Mouse (Mus musculus) mouse trophoblast stem cell (cell line): ENCODE measurements around the gene Mymx.

ENCODE experiments used
- in situ Hi-C, 2 experiments: fragments of 300-500 bp; cut with MseI, MboI; formaldehyde crosslinking; loops; 2 replicates in 1 of 2; 3 replicates in 1 of 2; pipeline ENCODE4 v1.15.1; 2025

Gene Mymx

DNA sequence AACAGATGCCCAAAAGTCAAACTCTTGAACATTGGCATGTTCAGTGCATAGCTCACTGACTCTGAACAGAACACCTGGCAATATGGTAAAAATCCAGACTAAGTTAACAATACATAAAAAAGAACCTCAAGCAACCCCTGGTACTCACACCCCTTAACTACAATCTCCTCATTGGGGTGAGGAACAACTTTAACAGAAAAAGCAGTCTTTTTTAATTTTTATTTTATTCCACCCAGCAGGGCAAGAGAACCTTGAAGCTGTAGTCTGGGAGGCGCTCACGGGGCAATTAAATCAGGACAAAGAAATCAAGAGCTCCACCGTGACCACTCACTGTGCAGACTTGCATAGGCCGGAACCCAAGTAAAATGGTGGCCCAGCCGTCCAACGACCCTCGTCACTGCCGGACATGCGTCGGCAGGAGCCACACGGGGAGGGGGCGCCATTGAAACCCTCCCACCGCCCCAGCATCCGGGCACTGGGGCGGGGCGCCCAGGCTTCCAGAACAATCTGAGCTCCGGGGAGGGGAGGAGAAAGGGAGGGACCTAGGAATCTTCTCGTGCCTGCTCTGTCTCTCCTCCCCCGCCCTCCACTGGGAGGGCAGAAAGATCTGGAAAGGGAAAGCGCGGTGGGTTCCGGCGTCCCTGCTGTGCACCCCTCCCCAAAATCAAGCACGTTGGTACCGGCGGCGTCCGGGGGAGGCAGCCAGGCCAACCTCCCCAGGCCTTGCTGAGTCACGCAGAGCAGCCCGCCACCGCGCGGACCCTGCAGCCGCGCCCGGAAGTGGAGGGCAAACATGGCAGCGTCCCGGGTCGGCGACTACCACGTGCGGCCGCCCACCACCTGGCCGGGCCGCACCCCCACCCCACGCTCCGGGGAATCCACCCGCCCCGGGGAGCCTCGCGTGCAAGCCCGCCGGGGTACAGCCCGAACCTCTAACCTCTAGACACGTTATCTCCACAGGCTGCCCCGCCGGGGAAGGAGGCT lies 29.5 kb downstream of the Mymx start:
- in situ Hi-C loops = no loop called here

DNA sequence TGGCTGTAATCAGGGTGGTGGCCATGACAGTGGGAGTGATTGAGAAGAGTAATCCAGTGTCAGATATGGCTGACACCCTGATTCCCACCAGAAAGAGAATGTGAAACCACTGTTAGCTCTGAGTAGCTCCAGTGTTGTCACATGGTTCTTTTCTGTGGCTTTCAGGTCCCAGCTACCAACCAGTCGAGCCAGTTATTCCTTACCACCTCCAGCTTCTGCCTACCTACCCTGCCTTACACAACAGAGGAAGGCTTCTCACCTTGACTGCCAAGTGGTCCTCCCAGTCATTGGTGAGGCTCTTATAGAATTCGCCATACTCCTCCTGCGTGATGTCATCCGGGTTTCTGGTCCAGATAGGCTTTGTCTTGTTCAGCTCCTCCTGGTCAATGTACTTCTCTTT lies 31.9 kb downstream of the Mymx start:
- in situ Hi-C loops = no loop called here

DNA sequence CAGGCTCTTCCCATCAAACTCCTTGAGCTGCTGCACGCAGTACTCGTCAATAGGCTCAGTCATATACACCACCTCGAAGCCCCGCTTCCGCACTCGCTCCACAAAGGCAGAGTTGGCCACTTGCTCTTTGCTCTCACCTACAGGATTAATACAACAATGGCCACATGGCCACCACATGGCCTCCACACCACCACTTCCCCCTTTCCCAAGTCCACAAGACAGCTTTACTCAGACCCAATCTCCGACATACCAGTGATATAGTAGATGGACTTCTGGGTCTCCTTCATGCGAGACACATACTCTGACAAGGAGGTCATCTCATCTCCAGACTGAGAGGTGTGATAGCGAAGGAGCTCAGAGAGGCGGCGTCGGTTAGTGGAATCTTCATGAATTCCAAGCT lies 32.9 kb downstream of the Mymx start:
- in situ Hi-C loops = no loop called here

DNA sequence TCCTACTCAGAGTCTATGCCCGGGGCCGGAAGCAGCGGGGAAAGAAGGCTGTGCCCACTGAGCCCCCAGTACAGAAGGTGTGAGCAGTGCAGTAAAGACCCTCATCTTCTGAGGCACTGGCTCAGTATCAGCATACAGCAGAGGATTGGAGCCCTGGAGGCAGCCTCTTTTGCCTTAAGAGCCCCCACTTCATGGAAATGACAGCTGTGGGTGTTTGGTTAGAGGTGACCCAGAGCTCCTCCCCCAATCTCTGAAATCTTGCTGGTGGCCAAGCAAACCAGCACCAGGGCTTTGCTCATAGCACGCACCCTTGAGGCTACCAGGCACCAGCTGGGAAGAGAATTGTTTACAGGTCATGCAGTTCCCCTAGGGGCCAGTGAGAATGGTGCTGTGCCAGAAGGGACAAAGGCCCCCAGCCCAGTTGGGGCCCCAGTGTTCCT lies 34.7 kb downstream of the Mymx start:
- in situ Hi-C loops = no loop called here

DNA sequence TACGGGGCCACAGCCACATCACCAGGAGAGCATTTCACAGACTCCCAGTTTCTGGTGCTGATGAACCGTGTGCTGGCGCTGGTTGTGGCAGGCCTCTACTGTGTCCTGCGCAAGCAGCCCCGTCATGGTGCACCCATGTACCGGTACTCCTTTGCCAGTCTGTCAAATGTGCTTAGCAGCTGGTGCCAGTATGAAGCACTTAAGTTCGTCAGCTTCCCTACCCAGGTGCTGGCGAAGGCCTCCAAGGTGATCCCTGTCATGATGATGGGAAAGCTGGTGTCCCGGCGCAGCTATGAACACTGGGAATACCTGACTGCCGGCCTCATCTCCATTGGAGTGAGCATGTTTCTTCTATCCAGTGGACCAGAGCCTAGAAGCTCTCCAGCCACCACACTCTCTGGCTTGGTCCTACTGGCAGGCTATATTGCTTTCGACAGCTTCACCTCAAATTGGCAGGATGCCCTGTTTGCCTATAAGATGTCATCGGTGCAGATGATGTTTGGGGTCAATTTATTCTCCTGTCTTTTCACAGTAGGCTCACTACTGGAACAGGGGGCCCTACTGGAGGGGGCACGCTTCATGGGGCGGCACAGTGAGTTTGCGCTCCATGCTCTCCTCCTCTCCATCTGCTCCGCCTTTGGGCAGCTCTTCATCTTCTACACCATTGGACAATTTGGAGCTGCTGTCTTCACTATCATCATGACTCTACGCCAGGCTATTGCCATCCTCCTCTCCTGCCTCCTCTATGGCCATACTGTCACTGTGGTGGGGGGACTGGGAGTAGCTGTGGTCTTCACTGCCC lies 35.3 kb downstream of the Mymx start:
- in situ Hi-C loops = no loop called here

DNA sequence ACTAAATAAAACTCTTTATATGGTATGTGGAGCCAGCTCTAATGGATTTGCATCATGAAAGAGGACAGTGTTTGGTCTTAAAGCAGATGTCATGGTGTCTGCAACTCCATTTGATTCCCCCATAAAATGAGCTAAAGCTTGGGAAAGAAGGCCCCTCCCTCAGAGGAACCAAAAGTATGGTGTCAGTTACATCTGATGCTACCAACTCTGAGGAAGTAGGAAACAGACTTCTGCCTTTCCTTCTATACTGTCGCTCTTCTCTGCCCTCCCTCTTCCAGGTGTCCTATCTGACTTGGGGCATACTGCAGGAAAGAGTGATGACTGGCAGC lies 35.9 kb downstream of the Mymx start:
- in situ Hi-C loops = no loop called here

DNA sequence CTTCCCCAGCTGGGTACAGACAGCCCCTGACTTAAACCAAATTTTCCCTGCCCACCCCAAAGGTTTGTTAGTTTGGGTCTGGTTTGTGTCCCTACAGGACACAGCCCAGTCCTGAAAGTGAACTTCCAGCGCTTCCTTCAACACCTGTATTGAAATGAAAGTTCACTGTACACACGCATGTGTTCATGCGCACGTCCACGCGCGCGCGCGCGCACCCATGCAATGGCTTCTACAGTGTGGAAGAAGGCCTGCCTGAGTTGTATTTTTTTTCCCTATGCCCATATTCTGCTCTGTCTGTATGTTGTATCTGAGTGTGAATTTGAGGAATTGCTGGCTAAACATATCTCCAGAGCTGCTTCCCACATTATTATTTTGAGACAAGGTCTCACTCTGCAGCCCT lies 36.8 kb downstream of the Mymx start:
- in situ Hi-C loops = no loop called here

DNA sequence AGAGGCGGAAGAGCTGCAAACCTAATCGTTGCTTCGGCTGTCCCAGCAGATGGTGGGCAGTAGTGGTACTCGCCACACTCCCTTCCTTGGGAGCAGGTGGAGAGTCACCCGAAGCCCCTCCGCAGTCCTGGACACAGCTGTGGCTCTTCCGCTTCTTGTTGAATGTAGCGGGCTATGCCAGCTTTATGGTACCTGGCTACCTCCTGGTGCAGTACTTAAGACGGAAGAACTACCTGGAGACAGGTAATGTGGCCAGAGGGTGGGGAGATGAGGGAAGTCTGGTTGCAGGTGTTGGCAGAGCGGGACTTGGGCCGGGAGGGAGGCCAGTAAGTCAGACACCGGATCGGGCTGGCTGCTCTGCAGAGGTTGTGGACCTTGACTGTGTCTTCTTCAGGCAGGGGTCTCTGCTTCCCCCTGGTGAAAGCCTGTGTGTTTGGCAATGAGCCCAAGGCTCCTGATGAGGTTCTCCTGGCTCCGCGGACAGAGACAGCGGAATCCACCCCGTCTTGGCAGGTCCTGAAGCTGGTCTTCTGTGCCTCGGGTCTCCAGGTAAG lies 37.3 kb downstream of the Mymx start:
- in situ Hi-C loops = no loop called here

DNA sequence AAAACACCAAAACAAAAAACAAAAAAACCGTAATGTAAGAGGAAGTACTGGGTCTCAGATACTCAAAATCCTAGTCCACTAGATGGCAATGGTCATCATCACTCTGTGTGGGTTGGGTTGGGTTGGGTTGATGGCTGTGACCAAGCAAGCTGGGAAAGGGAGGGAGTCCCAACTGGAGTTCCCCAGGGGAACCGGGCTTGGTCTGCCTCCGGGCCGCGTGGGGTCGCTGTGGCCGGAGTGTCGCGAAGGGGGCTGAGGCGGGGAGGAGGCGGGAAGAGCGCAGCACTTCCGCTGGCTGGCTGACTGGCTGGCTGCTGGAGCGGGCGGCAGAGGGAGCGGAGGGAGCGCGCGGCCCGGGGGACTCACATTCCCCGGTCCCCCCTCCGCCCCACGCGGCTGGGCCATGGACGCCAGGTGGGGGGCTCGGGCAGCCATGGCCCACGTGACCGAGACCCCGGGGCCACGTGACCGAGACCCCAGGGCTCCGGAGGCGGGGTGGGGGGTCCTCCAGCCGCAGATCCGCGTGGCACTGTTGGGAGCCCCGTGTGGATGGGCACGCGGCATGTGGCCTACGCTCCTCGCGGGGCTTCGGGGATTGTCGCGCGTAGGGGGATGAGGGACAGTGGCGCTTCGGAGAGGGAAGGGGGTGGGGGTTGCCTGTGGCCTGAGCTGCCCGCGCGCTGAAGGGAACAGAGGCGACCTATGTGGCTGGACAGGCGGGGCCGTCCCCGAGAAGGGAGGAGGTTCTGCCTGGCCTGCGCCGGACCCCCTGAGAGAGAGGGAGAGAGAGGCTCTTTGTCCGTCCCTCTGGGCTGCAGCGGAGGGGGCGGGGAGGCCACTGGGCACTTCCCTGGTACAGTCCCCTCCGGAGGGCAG lies 38.0 kb downstream of the Mymx start, which contains the start of gene Slc35b2:
Slc35b2 (plus strand) TSS at position 220 of the 876 bp plus-strand sequence.
- in situ Hi-C loops = no loop called here

DNA sequence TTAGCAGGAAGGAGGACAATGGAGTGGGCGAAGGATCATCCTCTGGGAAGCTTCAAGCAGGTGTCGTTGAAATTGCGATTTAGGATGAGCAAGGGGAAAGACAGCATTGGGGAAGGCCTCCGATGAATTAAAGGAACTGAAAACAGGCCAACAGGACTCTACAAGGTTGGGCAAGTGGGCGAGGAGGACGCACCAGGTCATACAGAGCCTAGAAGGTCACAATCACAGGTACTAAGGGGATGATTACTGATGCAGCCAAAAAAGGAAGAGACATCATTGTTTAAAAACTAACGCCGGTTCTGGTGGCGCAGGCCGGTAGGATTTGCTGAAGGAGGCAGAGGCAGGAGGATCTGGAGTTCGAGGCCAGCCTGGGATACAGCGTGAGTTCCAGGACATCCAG lies 38.7 kb downstream of the Mymx start:
- in situ Hi-C loops = no loop called here

DNA sequence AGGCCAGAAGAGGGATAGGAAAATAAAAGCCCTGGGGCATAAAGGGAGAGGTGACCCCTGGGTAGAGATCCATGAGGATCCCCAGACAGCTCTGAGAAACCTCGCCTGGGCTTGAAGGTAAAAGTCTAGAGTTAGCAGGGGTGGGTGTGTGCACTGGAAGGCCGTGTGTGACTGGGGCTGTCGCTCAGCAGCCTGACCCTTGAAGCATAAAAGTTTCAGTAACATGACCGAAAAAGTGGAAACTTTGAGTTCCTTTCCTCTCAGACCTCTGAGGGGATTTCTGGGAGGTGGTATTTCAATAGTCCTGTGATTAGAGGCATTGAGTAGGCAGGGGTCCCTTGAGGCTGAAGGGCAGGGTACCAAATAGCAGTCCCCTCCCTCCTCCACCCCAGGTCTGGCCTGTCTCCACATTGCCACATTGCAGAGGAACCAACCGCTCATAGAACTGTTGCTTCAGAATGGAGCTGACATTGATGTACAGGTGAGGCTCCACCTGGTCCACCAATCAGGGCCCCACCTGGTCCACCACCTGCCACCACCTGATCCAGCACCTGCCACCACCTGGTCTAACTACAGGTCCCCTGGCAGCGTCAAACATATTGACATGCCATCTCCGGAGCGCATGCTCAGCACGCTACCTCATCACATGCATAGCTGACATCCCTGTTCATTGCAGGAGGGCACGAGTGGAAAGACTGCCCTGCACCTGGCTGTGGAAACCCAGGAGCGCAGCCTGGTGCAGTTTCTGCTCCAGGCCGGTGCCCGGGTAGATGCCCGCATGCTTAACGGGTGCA lies 42.0 kb downstream of the Mymx start:
- in situ Hi-C loops = no loop called here

DNA sequence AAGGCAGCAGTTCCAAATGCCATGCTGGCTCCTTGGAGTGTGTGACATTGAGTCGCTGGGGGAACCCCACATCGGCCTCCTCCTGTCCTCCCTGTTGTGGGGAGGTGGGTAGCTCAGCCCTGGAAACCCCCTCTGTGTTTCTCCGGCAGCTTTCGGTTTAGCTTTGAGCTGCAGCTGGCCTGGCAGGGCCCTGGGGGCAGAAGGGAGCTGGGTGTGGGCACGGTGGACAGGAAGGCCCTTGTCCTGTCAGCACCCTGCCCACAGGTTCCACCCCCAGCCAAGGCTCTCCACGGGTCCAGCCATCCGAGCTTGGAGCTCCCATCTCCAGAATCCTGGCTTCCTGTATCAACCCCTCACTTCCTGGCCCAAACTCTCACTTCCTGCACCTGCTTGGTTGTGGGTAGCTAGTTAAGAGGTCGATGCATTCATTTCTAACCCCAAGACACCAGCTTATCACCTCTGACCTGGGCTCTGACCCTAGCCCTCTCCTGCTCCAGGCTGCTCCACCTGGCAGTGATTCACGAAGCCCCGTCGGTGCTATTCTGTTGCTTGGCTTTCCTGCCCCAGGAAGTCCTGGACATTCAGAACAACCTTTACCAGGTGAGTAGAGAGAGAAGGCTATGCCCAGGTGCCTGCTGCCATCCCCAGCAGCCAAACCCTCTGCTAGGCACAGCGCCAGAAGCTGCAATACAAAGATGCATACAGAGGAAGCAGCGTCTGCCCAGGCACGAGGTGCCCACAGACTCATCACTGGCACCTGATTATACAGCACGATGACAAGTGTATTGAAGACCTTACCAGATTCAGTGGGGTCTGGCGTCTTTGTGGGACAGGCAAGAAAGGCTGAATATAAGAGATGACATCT lies 43.7 kb downstream of the Mymx start:
- in situ Hi-C loops = no loop called here

DNA sequence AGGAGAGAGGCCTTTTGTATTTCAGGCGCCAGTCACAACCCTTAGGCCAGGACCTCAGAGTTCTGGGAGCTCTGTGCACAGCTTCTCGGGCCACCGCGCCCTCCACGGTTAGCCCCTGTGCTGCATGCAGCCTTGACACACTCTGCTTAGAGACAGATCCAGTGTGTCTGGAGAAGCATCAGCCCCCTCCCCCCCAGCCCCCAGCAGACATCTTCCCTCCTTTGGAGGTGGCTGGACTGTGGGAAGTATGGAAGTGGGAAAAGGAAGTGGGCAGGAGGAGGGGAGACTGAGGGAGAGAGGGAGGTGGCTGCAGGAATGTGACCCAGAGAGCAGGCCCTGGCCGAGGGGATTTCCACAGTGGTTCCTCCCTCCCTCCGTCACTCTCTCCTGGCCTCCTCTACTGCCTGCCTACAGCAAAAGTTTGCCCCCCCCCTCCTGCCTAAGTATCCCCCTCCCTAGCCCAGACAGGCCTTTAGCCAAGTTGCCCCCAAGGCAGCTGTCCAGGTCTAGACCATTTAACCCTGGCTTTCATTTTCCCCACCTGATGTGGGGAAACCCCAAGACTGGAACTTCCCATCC lies 44.6 kb downstream of the Mymx start:
- in situ Hi-C loops = no loop called here

DNA sequence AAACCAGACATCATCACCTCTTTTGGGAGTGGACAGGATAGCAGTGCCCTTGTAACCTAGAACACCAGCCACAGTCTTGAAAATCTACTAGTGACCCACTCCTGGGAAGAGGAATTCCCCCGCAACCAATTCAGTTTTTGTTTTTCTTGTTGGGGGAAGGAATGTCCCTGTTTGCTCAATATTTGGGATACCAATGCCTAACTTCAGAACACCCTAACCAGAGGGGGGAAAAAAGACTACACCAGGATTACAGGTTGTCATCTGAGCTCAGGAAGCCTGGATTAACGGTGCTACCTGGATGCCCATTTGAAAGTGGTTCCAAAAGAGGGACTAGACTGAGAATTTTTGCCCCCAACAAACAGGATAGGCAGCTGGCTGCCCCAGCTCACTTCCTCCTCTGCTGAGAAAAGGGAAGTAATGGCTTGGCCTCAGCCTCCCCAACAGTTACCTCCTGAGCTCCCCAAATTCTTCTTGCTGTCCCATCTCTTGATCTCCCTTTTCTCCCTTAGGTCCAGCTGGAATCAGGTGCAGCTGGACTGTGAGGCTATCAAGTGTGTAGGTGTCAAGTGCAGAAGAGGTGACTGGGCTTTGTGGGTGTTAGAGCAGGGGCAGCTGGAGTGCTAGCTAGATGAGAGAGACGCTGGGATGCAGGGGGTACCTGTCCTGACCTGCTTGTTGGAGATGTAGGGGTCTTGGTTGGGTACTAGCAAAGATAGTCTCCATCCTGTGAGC lies 45.2 kb downstream of the Mymx start:
- in situ Hi-C loops = no loop called here

DNA sequence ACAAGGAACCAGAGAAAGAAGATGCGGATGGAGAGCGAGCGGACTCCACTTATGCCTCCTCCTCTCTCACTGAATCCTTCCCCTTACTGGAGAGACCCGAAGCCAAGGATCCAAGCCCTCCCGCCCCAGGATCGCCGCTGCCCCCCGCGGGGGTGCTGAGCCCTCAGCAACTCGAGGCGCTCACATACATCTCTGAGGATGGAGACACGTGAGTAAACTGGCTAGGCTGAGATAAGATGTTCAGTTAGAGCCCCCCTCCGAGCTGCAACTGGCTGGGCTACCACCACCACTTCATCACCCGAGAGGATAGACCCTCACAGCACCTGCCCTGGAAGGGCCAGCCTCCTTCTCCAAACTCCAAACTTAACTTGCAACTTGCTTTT lies 45.8 kb downstream of the Mymx start:
- in situ Hi-C loops = no loop called here

DNA sequence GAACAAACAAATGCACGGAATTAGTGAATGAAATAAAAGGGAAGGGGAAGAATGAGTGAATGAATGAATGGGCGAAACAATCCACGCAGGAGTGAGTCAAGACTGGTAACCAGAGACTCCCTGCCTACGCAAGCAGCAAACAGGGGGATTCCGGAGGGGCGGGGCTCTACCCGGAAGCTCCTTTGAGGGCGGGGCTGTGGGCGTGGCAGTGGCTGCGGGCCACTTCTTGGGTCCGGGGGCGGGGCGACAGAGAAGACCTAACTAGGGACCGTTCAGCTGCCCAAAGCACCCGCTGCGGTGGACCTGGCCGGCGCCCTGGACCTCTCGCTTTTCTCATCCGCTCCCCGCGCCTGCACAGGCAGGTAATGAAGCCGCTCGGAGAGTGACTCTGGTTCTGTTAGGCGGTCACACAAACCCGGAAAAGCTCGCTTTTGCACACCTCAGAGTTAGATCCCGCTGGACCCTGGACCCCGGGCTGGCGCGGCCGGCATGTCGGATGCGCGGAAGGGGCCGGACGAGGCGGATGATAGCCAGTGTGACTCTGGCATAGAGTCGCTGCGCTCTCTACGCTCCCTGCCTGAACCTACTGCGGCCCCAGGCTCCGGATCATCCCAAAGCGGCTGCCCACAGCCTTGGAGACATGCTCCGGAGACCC lies 46.3 kb downstream of the Mymx start, which contains the start of gene Nfkbie:
Nfkbie (plus strand) TSS at position 252 of the 655 bp plus-strand sequence.
- in situ Hi-C loops = no loop called here

DNA sequence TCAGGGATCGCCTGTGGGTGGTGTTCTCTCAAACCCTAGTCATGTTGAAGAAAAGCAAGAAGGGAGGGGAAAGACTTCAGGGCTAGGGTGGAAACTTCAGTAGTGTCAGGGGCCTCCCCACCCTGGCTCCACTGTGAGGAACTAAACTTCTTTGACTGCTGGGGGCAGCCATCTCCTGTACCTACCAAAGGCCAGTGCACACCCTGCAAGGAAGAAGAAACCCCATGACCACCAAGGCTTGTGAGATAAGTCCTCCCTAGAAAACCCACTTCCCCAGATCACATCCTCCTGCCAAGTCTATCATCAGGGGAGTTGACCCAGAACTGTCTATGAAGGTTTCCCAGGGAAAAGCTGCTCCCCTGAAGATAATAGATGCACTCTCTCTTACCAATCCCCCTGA lies 47.5 kb downstream of the Mymx start:
- in situ Hi-C loops = loop anchor here (5.0 kb wide), 3 partner anchors 37 to 72 kb away; no protein-coding TSS in a partner anchor

DNA sequence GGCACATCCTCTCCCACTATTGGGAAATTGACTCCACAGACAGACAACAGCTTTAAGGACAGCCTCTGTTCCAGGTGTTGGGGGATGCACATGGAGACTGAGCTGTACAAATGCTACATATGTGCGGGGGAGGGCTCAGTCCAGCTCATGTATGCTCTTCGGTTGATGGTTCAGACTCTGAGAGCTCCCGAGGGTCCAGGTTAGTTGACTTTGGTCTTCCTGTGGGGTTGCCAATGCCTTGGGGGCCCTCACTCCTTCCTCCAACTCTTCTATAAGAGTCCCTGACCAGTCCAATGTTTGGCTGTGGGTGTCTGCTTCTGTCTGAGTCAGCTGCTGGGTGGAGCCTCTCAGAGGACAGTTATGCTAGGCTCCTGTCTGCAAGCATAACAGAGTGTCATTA lies 48.8 kb downstream of the Mymx start:
- in situ Hi-C loops = loop anchor here (5.0 kb wide), 3 partner anchors 36 to 71 kb away; no protein-coding TSS in a partner anchor
